Comparison of ENCODE assay signal across 20 mouse cellular contexts in the genomic region with DNA sequence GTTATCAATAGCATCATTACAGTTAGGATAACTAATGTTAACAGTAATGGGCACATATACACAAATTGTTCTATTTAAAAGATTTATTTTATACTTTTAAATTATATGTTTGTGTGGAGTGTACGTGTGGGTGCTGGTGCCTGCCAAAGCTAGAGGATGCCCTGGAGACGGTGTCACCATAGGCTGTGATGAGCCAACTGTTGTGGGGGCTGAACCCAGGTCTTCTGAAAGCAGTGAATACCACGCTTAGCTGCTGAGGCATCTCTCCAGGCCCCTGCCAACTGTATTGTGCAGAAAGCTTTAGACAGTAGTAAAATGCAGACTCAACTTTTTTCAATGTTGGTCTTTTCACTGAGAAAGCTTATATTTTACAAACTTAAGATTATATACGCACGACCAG. TPM values are rescaled to one million over a fixed set of nuclear protein-coding genes. Genes with fewer than 3 reads are reported as not detected.
DNase-seq lines count a peak whose midpoint lies in the region; ATAC-seq lines count a peak whose summit lies in the region.
"Had no signal": no experiment of that assay in that cellular context is flagged by ENCODE, and none has a peak within 500 bp of the region (broad histone marks: within the 10 kb centered on the region; RNA-seq: fewer than 3 reads in every experiment).

No protein-coding gene starts in this region.

- DNase-seq in frontal cortex, postnatal 25 days (ENCODE audit: low spot score in 2 of 2) = no peak
- DNase-seq in heart, adult 11 months = peak; percentile 56
- no peak for DNase-seq in heart, postnatal 14 days
- DNase-seq in brain, adult 2 months (ENCODE audit: low read depth, low spot score) = peak; percentile 56
- no peak for DNase-seq in thymus, postnatal 36 days
- DNase-seq: adrenal gland, adult 2 months; adrenal gland, adult 8-10 months; adrenal gland, postnatal 10 days; adrenal gland, postnatal 14 days; adrenal gland, postnatal 25 days; adrenal gland, postnatal 36 days; B cell, adult 2 months; cerebellum, adult 11 months; cerebellum, adult 11-12 months; cerebellum, adult 18-20 months; cerebellum, adult 2 months had no signal

- ATAC-seq in frontal cortex, adult (ENCODE audit: low TSS enrichment) = 0 out of 2 replicates have a peak, but pooled peaks have one; percentile 34
- ATAC-seq: activated CD4-positive, CD25-positive, alpha-beta regulatory T cell, adult 4 months; CD4-positive, CD25-positive, alpha-beta regulatory T cell, adult 4 months; Patski had no signal

- intact Hi-C loops in heart, postnatal 14 days (cut with DNase I) = no loop called here

RNA-seq across cellular contexts. Expression of a gene that starts 38.8 kb away (rescaled TPM):
- 10 to 100 TPM; 27.2 to 30.7 TPM for total RNA-seq in heart, postnatal 14 days (2021)

Comparison
In these comparisons a context has a peak if more than half of its experiments do, and no peak if none do; other contexts are left out.
1. DNase-seq: peak in heart, adult 11 months (single experiment) and brain, adult 2 months (single experiment); none in frontal cortex, postnatal 25 days (0 of 2), heart, postnatal 14 days (0 of 2) and thymus, postnatal 36 days (0 of 2).